Mouse (Mus musculus) heart, embryonic 14.5 days (tissue): ENCODE results near the gene Farsa. TPM values are rescaled to one million over a fixed set of nuclear protein-coding genes. Genes with fewer than 3 reads are reported as not detected.
A peak's percentile ranks its signal among the peaks of the same experiment; 100 is the strongest.
"Not testable (repeated sequence)": the region's sequence is repeated elsewhere in the genome, so short reads cannot be mapped to it uniquely, and the experiment has no call there.

Source experiments
- ATAC-seq: fragments of 200-750 bp; cut with Nextera tagmentation; 2 replicates; pipeline ENCODE4 v1.8.0; 2017; ENCODE audit warnings: low read depth, moderate TSS enrichment; ENCODE audit not compliant: insufficient number of reproducible peaks, insufficient read depth, low FRiP score
- H3K27ac ChIP-seq, 2 experiments: fragments of 200-500 bp in 1 of 2; fragments of 300-500 bp in 1 of 2; sonication (generic) in 1 of 2; replicated peaks in 1 of 2; 2 replicates each; pipeline ENCODE4 v1.5.1; 2012 to 2014; ENCODE audit warnings: low read depth in 2 of 2, low read length in 2 of 2, control low read depth in 1 of 2, mild to moderate bottlenecking in 1 of 2, mixed read lengths in 1 of 2; ENCODE audit not compliant: control insufficient read depth in 1 of 2, insufficient read depth in 1 of 2
- H3K27me3 ChIP-seq: fragments of 300-500 bp; sonication (generic); 2 replicates; pipeline ENCODE4 v1.6.1; 2014; ENCODE audit warnings: mild to moderate bottlenecking, low read length, control low read depth; ENCODE audit not compliant: control insufficient read depth, insufficient read depth
- H3K36me3 ChIP-seq: fragments of 300-500 bp; sonication (generic); 2 replicates; pipeline ENCODE4 v1.6.1; 2014; ENCODE audit warnings: mild to moderate bottlenecking, control low read depth, low read length, mixed read lengths; ENCODE audit not compliant: control insufficient read depth, insufficient read depth
- H3K4me1 ChIP-seq, 2 experiments: fragments of 200-500 bp in 1 of 2; fragments of 300-500 bp in 1 of 2; sonication (generic) in 1 of 2; 2 replicates each; pipeline ENCODE4 v1.6.1; 2012 to 2014; ENCODE audit warnings: low read length in 2 of 2, control low read depth in 1 of 2, mixed read lengths in 1 of 2; ENCODE audit not compliant: control insufficient read depth in 2 of 2, insufficient read depth in 2 of 2
- H3K4me2 ChIP-seq: fragments of 300-500 bp; sonication (generic); 2 replicates; pipeline ENCODE4 v1.6.1; 2014; ENCODE audit warnings: mild to moderate bottlenecking, low read length
- H3K4me3 ChIP-seq, 2 experiments: fragments of 200-500 bp in 1 of 2; fragments of 300-500 bp in 1 of 2; sonication (generic) in 1 of 2; 2 replicates each; pipeline ENCODE4 v1.5.1; 2012 to 2014; ENCODE audit warnings: low read length in 2 of 2, mild to moderate bottlenecking in 2 of 2, control low read depth in 1 of 2, low read depth in 1 of 2, moderate library complexity in 1 of 2; ENCODE audit not compliant: control insufficient read depth in 1 of 2, insufficient read depth in 1 of 2
- H3K9ac ChIP-seq: fragments of 300-500 bp; sonication (generic); 2 replicates; pipeline ENCODE4 v1.6.1; 2014; ENCODE audit warnings: mild to moderate bottlenecking, low read length
- H3K9me3 ChIP-seq: fragments of 300-500 bp; sonication (generic); 2 replicates; pipeline ENCODE4 v1.6.1; 2016; ENCODE audit warnings: low read length, control low read depth; ENCODE audit not compliant: control insufficient read depth
- WGBS: fragments of 180-500 bp; shearing (Covaris S2); extraction: QIAGEN DNeasy Blood & Tissue Kit; methylation state at CpG from one replicate; pipeline ENCODE4 v1.1.7; 2014; 5-methylcytosine and 5-hydroxymethylcytosine counted together
- polyA plus RNA-seq: library from polyadenylated mRNA; unstranded; fragments of >200 nt; fragmentation: Nextera tagmentation; extraction: Ambion mirVana; gene quantifications from 2 replicates; pipeline ENCODE4 v1.2.1, GENCODE M21; 2014

Farsa gene
- polyA plus RNA-seq, 1 experiment from 2014 or later = 47.6 TPM

- not testable (repeated sequence) for ATAC-seq, H3K27ac ChIP-seq
- 64% methylated on average over 1 of the region's 2 CpGs for WGBS
These were observed 30.3 kb upstream of the Farsa start for GRCm38 (mm10) chr8:84826518-84826917.

GRCm38 (mm10) chr8:84831490-84831889, 25.3 kb upstream of the Farsa start, which contains the start of gene Gadd45gip1:
Gadd45gip1 (plus strand) TSS chr8:84831522.
- H3K4me3 ChIP-seq = peak within 1 kb of the TSS; percentile 96
- peaks cover 30% of the 10 kb centered on the region for H3K36me3 ChIP-seq
- WGBS = 61% methylated on average over 11 of the region's 11 CpGs
- peak within 1 kb of the TSS; percentile 73 for H3K4me2 ChIP-seq
- H3K4me1 ChIP-seq = peaks cover 10 to 21% of the 10 kb centered on the region in 2 experiments
- H3K27ac ChIP-seq = peak within 1 kb of the TSS; percentile 91
- H3K9ac ChIP-seq = peak within 1 kb of the TSS; percentile 96
- H3K9me3 ChIP-seq = no peaks in the 10 kb centered on the region
- no peaks in the 10 kb centered on the region for H3K27me3 ChIP-seq
- no peak for ATAC-seq

More at GRCm38 (mm10) chr8:84826518-84826917, 30.3 kb upstream of the Farsa start:
- peaks cover 7 to 12% of the 10 kb centered on the region in 2 experiments for H3K4me1 ChIP-seq
- not testable (repeated sequence) for H3K36me3 ChIP-seq, H3K4me2 ChIP-seq, H3K9ac ChIP-seq, H3K4me3 ChIP-seq, H3K9me3 ChIP-seq, H3K27me3 ChIP-seq

GRCm38 (mm10) chr8:84832034-84832717, 24.6 kb upstream of the Farsa start:
- Histone ChIP-seq H3K27me3 (no peaks in the 10 kb centered on the region), H3K9ac (peak overlapping the region; percentile 96), H3K4me2 (peak overlapping the region; percentile 73), H3K4me3 (peak overlapping the region; percentile 96), H3K36me3 (peaks cover 36% of the 10 kb centered on the region), H3K27ac (peak overlapping the region; percentile 91), H3K9me3 (no peaks in the 10 kb centered on the region), H3K4me1 (peaks cover 10 to 21% of the 10 kb centered on the region in 2 experiments)
- peak; percentile 54 for ATAC-seq
- under 1% methylated on average over 59 of the region's 59 CpGs for WGBS

GRCm38 (mm10) chr8:84832759-84833742, 23.7 kb upstream of the Farsa start:
- Histone ChIP-seq H3K9ac (peak overlapping the region; percentile 96), H3K4me2 (peak overlapping the region; percentile 73), H3K36me3 (peaks cover 45% of the 10 kb centered on the region), H3K27ac (peak overlapping the region; percentile 91; a peak in 3 of 4 replicates), H3K4me3 (peak overlapping the region; percentile 96), H3K9me3 (no peaks in the 10 kb centered on the region), H3K27me3 (no peaks in the 10 kb centered on the region), H3K4me1 (peaks cover 10 to 21% of the 10 kb centered on the region in 2 experiments)
- WGBS = 56% methylated on average over 10 of the region's 10 CpGs
- no peak for ATAC-seq

GRCm38 (mm10) chr8:84834002-84834865, 22.6 kb upstream of the Farsa start:
- Histone ChIP-seq H3K27me3 (no peaks in the 10 kb centered on the region), H3K9me3 (no peaks in the 10 kb centered on the region), H3K9ac (no peak overlapping the region), H3K27ac (no peak overlapping the region; a peak in 1 of 4 replicates), H3K4me1 (peaks cover 10 to 24% of the 10 kb centered on the region in 2 experiments), H3K4me3 (no peak overlapping the region), H3K36me3 (peaks cover 57% of the 10 kb centered on the region), H3K4me2 (no peak overlapping the region)
- WGBS = 85% methylated on average over 19 of the region's 19 CpGs
- ATAC-seq = no peak

GRCm38 (mm10) chr8:84834866-84835855, 21.6 kb upstream of the Farsa start:
- Histone ChIP-seq H3K9me3 (no peaks in the 10 kb centered on the region), H3K4me2 (no peak overlapping the region), H3K27ac (peak overlapping the region; percentile 11 to 24; a peak in 1 of 4 replicates), H3K27me3 (no peaks in the 10 kb centered on the region), H3K36me3 (peaks cover 57% of the 10 kb centered on the region), H3K9ac (no peak overlapping the region; the same call in 1 of the 2 replicates), H3K4me3 (no peak overlapping the region), H3K4me1 (peaks cover 10 to 29% of the 10 kb centered on the region in 2 experiments)
- peak; percentile 27; the same call in 1 of the 2 replicates for ATAC-seq
- 57% methylated on average over 10 of the region's 10 CpGs for WGBS
